Mouse (Mus musculus) lung, postnatal 0 days (tissue): ENCODE measurements around the gene Pprc1.

Experiments used
- CTCF ChIP-seq: IDR thresholded peaks from 2 replicates; pipeline ENCODE4 v1.5.1; 2016; ENCODE audit warnings: antibody characterized with exemption, mild to moderate bottlenecking
- EP300 ChIP-seq: IDR thresholded peaks from 2 replicates; pipeline ENCODE4 v1.6.1; 2016; ENCODE audit warnings: antibody characterized with exemption, mild to moderate bottlenecking, control low read depth

GRCm38 (mm10) chr19:45999378-45999777 lies 45.3 kb upstream of the Pprc1 start:
- no peak for TF ChIP-seq CTCF
- no peak for TF ChIP-seq EP300
